Mouse (Mus musculus): ENCODE data around the gene Ica1.

GRCm38 (mm10) chr6:8752984-8753722 lies 25.1 kb downstream of the Ica1 start:
- no peak for TF ChIP-seq CTCF (IDR thresholded peaks at IDR 0.05; ENCODE audit: low read depth)
- TF ChIP-seq EP300 (IDR thresholded peaks at IDR 0.05; ENCODE audit: low read depth): no peak

Data from liver, embryonic 14.5 days (tissue).